Mouse (Mus musculus) megakaryocyte progenitor cell, adult 5-6 weeks (primary cell): ENCODE data around the gene Pdx1. TPM values are rescaled to one million over a fixed set of nuclear protein-coding genes. Genes with fewer than 3 reads are reported as not detected.
A peak's percentile ranks its signal among the peaks of the same experiment; 100 is the strongest.

Experiments used
- ATAC-seq: replicated peaks from 2 replicates; pipeline ENCODE4 v1.8.0; 2016; ENCODE audit warnings: mild to moderate bottlenecking, moderate TSS enrichment, inconsistent platforms; ENCODE audit not compliant: poor library complexity
- total RNA-seq, 2 experiments: library from RNA; stranded (forward) in 1 of 2; stranded (reverse) in 1 of 2; fragments of 157-497, 149-512 nt in 1 of 2; fragments of 200-1000 nt in 1 of 2; gene quantifications; 2 replicates each; pipeline versions ENCODE4 v1.2.3 to v1.2.4; 2015 to 2017

Gene Pdx1
- total RNA-seq (2015) (not detected in 2 replicates), total RNA-seq (2017) (not detected in 2 replicates)

- peak; percentile 41 for ATAC-seq
Measured at GRCm38 (mm10) chr5:147269926-147270672, at the start of gene Pdx1. Pdx1 (plus strand) TSS chr5:147269959.

- ATAC-seq, result peak; percentile 97
Measured at GRCm38 (mm10) chr5:147227354-147228112, 42.2 kb upstream of the Pdx1 start.

GRCm38 (mm10) chr5:147235406-147236309 is 34.1 kb upstream of the Pdx1 start:
- no peak for ATAC-seq

- no peak for ATAC-seq
Measured at GRCm38 (mm10) chr5:147243908-147244307, 25.9 kb upstream of the Pdx1 start.

- no peak for ATAC-seq
Measured at GRCm38 (mm10) chr5:147260189-147260588, 9.6 kb upstream of the Pdx1 start.

- no peak for ATAC-seq
Measured at GRCm38 (mm10) chr5:147260778-147261177, 9.0 kb upstream of the Pdx1 start.

GRCm38 (mm10) chr5:147261899-147262541 is 7.7 kb upstream of the Pdx1 start:
- no peak for ATAC-seq

GRCm38 (mm10) chr5:147263945-147264344 is 5.8 kb upstream of the Pdx1 start:
- ATAC-seq, result no peak

GRCm38 (mm10) chr5:147267434-147267833 is 2.3 kb upstream of the Pdx1 start:
- no peak for ATAC-seq

- no peak; the same call in 1 of the 2 replicates for ATAC-seq
Measured at GRCm38 (mm10) chr5:147268728-147269127, 1.0 kb upstream of the Pdx1 start.

GRCm38 (mm10) chr5:147269371-147269770 is 388 bp upstream of the Pdx1 start:
- no peak for ATAC-seq

- ATAC-seq, result no peak
Measured at GRCm38 (mm10) chr5:147270673-147271655, 1.2 kb downstream of the Pdx1 start.

- ATAC-seq, result no peak
Measured at GRCm38 (mm10) chr5:147272046-147272807, 2.5 kb downstream of the Pdx1 start.

- no peak for ATAC-seq
Measured at GRCm38 (mm10) chr5:147272808-147273345, 3.1 kb downstream of the Pdx1 start.

- peak; percentile 41; the same call in 1 of the 2 replicates for ATAC-seq
Measured at GRCm38 (mm10) chr5:147274174-147275141, 4.7 kb downstream of the Pdx1 start.

GRCm38 (mm10) chr5:147275761-147276160 is 6.0 kb downstream of the Pdx1 start:
- ATAC-seq, result no peak
